Mouse (Mus musculus) urinary bladder, adult 18-20 months (tissue): ENCODE data around the gene Ccdc7a.
"Not testable (repeated sequence)": the region's sequence is repeated elsewhere in the genome, so short reads cannot be mapped to it uniquely, and the experiment has no call there.

Source experiments
- DNase-seq, 2 experiments: peaks; one replicate each; pipeline ENCODE4 v3.0.0; 2022; ENCODE audit warnings: low spot score in 2 of 2, mixed read lengths in 2 of 2

Gene Ccdc7a

GRCm38 (mm10) chr8:129065417-129065816 lies at the start of gene Ccdc7a:
Ccdc7a (minus strand) TSS chr8:129065517.
- not testable (repeated sequence) for DNase-seq

- not testable (repeated sequence) for DNase-seq
Observed at GRCm38 (mm10) chr8:129066834-129067233, 1.5 kb upstream of the Ccdc7a start, which contains the start of gene Ccdc7b. Ccdc7b (plus strand) TSS chr8:129067134.

- no peak for DNase-seq
Observed at GRCm38 (mm10) chr8:128991389-128991788, 73.9 kb downstream of the Ccdc7a start.

GRCm38 (mm10) chr8:128948941-128949340 lies 116.4 kb downstream of the Ccdc7a start:
- not testable (repeated sequence) for DNase-seq

GRCm38 (mm10) chr8:128941022-128941641 lies 124.2 kb downstream of the Ccdc7a start:
- peak in 1 of 2 experiments; percentile 21 for DNase-seq

GRCm38 (mm10) chr8:128933446-128933845 lies 131.9 kb downstream of the Ccdc7a start:
- DNase-seq = no peak

GRCm38 (mm10) chr8:128882719-128883118 lies 182.6 kb downstream of the Ccdc7a start:
- DNase-seq = no peak

GRCm38 (mm10) chr8:128843749-128844148 lies 221.6 kb downstream of the Ccdc7a start:
- DNase-seq = no peak

GRCm38 (mm10) chr8:128812521-128812920 lies 252.8 kb downstream of the Ccdc7a start:
- DNase-seq = no peak

GRCm38 (mm10) chr8:128798594-128798993 lies 266.7 kb downstream of the Ccdc7a start, which contains the start of gene Gm3952:
Gm3952 (minus strand) TSS chr8:128798694.
- DNase-seq = no peak

- no peak for DNase-seq
Observed at GRCm38 (mm10) chr8:128735692-128736091, 329.6 kb downstream of the Ccdc7a start.

GRCm38 (mm10) chr8:128734118-128734517 lies 331.2 kb downstream of the Ccdc7a start:
- no peak for DNase-seq

GRCm38 (mm10) chr8:128732254-128732653 lies 333.1 kb downstream of the Ccdc7a start:
- DNase-seq = no peak

- no peak for DNase-seq
Observed at GRCm38 (mm10) chr8:128727213-128727612, 338.1 kb downstream of the Ccdc7a start.

- DNase-seq = no peak
Observed at GRCm38 (mm10) chr8:128724819-128725218, 340.5 kb downstream of the Ccdc7a start.

GRCm38 (mm10) chr8:128716184-128716583 lies 349.1 kb downstream of the Ccdc7a start:
- no peak for DNase-seq

- peak; percentile 46 to 62 for DNase-seq
Observed at GRCm38 (mm10) chr8:128709261-128709660, 356.1 kb downstream of the Ccdc7a start.

GRCm38 (mm10) chr8:128704836-128705235 lies 360.5 kb downstream of the Ccdc7a start:
- no peak for DNase-seq

GRCm38 (mm10) chr8:128704376-128704775 lies 360.9 kb downstream of the Ccdc7a start:
- DNase-seq = no peak

GRCm38 (mm10) chr8:128697945-128698344 lies 367.4 kb downstream of the Ccdc7a start:
- DNase-seq = no peak

- no peak for DNase-seq
Observed at GRCm38 (mm10) chr8:128696701-128697397, 368.5 kb downstream of the Ccdc7a start.

- no peak for DNase-seq
Observed at GRCm38 (mm10) chr8:128690056-128690455, 375.3 kb downstream of the Ccdc7a start.

- DNase-seq = no peak
Observed at GRCm38 (mm10) chr8:128688679-128689078, 376.6 kb downstream of the Ccdc7a start.
